Mouse (Mus musculus) R1 (cell line): ENCODE results near the gene Pcbp1.
"Not testable (repeated sequence)": the region's sequence is repeated elsewhere in the genome, so short reads cannot be mapped to it uniquely, and the experiment has no call there.

Experiments used
- DNase-seq: peaks from one replicate; pipeline ENCODE4 v3.0.0-alpha.2; 2018; ENCODE audit warnings: low read depth, low spot score

Pcbp1 gene

DNA sequence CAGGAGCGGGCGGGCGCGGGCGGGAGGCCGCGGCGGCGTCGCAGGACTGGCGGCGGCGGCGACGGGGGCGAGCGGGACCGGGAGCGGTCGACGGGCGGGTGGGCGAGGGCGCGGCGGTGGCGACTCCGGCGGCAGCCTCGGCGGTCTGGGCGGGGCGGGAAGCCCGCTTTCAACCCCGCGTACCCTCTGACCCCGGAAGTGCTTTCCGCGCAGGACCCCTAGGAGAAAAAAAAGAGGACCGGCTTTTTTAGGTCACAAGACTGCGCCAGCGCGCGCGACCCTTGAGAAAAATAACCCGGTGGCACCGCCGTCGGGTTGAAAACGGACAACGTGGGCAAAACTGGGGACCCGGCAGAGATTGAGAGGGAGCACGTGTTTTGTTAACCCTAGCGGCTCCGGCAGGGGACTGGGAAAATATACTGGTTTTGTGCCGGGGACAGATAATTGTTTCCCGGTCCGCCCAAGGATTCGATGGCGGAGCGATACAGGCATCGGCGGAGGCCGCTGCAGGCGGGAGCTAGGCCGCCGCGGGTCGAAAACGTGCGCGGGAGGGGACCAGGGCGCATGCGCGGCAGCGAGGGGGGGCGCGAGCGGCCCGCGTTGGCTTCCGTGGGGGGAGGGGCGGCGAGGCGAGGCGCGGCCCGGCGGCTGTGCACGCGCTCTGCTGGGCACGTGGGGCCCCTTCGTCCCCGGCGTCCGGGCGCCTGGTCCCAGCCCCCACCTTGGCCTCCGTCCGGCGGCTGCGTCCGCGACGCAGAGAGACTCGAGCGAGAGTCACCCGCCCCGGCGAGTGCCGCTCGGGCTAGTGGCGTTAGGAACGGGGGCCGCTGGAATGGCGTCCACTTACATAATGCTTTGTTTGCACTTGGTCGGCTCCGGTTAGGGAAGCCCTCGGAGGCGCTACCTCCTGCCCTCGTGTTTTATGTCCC lies at the start of gene Pcbp1:
Gene Pcbp1, minus strand, starts transcription at position 290 of the 929 bp plus-strand sequence.
- DNase-seq = peak; percentile 96

DNA sequence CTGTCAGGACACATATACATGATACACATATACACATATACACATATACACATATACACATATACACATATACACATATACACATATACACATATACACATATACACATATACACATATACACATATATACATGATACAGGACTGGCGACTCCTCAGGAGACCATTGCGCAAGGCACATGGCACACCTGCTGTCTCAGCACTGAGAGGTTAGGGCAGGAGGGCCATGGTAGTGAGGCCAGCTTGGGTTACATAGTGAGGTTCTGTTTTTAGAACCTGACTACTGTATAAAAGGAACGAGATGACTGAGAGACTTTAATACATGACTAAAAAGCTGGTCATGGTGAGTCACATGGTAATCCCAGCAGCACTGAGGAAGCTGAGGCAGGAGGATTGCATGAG lies 48.4 kb upstream of the Pcbp1 start:
- DNase-seq = no peak

DNA sequence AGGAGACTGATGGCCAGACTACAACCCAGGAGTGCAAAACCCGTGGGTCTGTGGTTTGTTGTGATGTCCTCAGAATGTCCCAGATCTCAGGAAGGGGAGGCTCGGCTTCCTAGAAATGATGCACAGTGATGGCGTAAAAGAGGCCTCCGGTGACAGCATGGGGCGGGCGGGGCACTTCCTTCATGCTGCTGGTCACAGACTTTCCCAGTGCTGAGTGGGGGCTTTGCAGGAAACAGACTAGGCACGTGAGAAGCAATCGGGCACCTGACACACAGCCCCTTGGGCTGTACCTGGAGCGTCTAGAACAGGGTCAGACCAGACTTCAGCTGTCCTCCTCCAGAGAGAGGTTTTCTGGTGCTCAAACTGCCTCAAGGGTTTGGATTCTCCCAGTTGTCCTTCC lies 44.7 kb upstream of the Pcbp1 start:
- DNase-seq = no peak

DNA sequence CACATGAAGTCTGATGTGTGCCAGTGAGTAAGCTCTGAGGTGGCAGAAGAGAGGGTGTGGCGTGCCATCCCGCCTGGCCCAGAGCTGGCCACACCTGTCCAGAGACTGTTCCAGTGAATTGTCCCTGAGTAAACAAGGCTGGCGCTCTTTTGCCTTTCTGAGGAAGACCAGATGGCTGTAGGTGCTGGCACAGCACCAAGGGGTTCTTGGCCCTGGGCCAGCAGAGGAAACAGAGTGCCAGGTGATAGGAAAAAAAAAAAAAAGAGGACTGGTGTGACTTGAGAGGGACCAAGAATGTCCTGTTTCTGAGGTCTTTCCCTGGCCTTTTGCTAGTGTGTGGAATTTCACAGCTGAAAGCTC lies 43.3 kb upstream of the Pcbp1 start:
- DNase-seq = no peak

DNA sequence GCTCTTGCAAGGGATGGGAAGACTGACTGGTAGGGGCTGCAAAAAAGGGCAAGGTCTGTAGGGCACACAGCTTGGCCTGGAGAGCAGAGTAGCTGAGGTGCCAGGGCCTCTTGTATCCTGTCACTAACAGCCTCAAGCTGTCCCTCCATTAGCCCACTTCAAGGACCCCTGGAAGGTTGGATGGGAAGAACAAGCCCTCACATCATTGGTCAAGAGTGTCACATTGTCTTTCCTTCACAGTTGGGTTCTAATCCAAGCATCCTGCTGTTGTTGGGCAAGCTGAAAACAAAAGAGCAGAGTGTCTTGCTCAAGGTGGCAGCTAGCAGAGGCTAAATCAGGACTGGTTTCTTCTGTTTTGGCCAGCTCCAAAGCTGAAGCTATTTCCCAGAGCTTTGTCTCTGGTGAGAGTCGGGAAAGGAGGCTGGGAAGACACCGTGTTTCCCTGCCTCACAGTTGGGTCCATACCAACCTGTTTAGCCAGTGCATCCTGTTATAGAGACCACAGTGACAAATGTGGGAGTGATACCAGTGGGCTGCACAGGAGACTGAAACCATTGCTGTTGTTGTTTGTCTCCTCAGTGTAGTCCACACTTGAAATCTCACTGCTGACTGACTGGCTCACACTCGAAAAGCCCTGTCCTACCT lies 42.8 kb upstream of the Pcbp1 start:
- DNase-seq = no peak

DNA sequence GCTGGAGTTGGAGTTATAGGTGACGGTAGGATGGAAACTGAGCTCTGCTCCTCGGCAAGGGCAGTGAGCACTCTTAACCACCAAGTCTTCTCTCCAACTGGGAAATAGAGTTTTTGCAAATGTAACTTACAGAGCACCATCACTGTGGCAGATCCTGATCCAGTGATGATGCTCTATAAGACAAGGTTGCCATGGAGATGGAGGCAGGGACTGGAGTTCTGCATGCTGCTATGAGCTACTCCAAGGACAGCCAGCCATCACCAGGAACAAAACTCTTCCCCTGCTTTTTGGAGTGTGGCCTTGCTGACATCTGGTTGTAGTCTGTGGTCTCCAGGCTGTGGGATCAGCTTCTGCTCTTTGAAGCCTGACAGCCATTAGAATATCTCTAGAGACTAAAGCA lies 39.7 kb upstream of the Pcbp1 start:
- no peak for DNase-seq

DNA sequence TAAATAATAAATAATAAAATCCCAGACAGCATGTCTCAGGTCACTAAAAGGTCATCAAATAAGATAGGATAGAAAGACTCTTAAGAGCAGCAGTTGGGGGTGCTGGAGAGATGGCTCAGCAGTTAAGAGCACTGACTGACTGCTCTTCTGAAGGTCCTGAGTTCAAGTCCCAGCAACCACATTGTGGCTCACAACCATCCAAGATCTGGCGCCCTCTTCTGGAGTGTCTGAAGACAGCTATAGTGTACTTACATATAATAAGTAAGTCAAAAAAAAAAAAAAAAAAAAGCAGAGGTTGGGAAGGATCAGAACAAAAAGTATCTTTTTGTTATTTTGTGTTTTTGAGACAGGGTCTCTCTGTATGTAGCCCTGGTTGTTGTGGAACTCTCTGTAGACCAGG lies 31.1 kb upstream of the Pcbp1 start:
- not testable (repeated sequence) for DNase-seq

DNA sequence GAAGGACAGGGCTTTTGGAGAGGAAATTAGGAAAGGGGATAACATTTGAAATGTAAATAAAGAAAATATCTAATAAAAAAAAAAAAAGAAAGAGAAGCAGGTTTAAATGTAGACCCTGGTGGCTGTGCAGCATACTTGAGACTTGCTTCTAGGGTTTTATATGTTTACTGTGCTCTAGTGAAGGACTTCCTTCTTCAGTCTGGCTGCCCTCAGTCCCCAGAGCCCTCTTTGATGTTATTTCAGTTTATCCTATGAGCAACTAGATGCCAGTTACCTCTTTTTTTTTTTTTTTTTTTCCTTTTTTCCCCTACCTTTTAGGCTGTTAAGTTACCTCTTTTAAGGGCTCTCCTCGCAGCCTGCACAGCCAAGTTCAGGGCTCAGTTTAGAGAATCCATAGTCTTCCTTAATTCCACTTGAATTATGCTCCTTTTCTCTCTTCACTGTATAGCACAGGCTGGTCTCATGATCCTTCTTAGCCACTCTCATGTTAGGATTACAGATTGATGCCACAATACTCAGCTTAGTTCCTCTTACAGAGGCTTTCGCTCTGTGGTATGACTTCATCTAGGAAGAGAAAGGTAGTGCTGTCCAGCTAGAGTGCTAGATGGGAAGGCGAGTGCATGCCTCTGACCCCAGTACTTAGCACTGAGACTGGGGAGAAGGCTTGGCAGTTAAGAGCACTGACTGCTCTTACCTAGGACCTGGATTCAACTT lies 30.4 kb upstream of the Pcbp1 start:
- DNase-seq = no peak

DNA sequence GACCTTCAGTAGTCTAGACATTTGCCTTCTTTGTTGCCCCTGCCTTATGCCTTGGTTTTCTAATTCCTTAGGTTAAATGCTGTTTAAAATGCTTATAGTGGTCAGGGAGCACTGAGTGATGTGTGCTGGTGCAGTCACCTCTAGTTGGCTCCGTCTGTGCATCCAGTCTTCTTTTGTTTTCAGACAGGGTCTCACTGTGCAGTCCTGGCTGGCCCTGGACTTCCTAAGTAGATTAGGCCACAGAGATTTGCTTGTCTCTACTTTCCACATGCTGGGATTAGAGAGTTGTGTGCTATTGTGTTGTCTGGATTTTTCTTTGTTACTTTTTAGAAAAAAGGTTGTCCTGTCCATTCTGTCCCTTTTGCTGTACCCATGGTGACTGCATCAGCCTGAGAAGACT lies 24.5 kb upstream of the Pcbp1 start:
- DNase-seq = no peak

DNA sequence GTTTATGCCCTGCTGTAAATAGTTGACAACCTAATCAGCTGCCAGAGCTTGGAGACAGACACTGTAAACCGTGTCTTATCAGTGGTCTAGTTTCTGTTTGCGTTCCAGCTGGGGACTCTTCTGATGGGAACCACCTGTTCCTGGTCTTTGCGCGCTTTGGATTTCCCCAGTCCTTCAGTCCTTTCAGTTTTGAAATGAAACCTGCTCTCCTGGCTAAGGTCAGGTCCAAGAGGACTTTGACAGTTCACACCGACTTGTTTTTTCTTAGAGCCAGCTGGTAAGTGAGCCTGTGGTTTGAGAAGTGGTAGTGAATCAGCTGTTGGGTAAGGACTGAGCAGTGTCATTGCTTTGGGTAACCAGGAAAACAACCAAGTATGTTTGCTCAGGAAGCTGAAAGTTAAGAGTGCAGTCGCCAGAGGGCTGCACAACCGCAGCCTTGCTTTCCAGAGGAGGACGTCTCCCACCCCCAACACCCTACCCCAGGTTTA lies 21.8 kb upstream of the Pcbp1 start:
- no peak for DNase-seq

DNA sequence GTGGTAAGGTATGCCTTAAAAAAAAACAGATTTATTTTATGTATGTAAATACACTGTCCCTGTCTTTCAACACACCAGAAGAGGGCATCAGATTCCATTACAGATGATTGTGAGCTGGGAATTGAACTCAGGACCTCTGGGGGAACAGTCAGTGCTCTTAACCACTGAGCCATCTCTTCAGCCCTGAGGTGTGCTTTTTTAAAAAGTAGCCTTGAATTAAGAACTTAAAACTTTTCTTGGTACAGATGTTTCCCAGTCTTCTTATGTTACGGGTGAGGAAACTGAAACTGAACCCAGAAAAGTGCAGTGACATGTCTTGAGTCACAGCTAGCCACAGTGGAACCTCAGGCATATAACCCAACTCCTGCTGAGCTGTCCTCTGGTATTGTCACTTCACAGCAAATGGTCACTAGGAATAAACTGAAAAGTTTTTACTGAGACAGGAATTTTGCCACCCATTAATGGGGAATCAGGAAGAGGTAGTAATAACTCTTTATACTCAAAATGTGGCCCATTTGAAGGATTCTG lies 21.2 kb upstream of the Pcbp1 start:
- DNase-seq = no peak

DNA sequence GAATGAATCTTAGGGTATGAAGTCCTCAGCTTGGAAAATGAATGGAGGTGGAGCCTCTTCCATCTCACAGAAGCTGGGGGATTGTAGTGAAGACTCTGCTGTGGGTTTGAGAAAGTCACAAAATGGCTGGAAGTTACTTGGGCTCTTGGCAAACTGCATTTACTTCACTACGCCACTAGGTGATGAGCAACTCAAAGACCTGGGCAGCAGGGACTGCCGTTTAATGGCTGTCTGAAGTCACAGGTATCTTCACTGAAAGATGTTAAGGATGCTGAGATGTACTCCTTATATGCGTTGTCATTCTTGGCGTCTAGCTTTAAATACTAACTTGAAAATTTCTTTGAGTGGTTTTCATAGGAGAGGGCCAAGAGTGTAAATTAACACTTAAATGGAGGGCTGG lies 19.1 kb upstream of the Pcbp1 start:
- peak; percentile 80 for DNase-seq

DNA sequence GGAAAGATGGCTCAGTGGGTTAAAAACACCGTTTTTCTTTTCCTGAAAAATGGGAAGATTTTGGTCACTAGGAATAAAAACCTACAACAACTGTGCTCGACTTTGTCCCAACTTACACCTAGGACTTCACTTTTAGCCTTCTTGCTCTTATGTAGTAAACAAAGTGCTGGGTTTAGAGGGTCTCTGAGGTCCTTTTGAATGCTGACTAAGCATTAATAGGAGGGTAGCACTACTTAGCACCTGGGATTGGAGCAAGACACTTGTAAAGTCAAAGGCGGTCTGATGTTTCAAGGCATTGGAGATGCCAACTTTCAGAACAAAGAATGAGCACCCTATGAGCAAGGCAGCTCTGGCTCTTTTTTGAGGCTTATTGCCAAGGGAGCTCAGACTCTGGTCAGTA lies 17.7 kb upstream of the Pcbp1 start:
- DNase-seq = no peak

DNA sequence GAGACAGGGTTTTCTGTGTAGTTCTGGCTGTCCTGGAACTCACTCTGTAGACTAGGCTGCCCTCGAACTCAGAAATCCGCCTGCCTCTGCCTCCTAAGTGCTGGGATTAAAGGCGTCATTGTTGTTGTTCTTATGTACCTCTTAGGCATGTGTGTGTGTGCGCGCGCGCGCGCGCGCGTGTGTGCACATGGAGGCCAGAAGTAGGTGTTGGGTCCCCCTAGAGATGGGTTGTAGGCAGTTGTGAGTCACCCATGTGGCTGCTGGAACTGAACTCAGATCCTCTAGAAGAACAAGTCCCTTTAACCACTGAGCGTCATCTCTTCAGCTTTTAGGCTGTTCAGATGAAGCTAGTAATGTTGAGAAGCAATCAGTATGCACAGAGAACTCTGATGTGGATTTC lies 16.9 kb upstream of the Pcbp1 start:
- DNase-seq = peak; percentile 68

DNA sequence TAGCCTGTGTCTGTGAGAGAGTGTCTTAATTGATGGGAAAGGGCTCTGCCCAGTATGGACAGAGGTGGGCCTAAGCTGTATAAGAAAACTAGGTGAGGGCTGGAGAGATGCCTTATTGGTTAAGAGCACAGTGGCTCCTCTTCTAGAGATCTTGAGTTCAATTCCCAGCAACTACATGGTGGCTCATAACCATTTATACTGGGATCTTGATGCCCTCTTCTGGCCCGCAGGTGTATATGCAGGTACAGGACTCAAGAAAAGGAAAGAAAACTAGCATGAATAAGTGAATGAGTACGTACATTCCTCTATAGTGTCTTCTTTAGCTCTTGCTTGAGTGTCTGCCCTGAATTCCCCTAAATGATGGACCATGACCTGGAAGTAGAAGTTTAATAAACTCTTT lies 15.5 kb upstream of the Pcbp1 start:
- DNase-seq = peak; percentile 70

DNA sequence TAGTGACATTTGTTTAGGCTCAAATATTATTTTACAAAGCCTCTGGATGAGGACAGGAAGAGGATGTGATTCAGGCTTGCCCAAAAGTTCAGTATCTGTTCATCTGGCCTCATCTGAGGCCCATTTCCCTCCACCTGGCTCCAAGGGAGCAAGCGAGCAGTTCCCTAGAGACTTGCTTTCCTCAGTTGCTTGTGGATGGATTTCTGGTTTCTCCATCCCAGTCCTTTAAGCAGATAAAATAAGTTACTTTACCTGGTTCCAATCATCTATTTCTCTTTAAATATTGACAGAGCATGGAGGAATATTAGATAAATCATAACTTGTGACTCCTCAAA lies 2.3 kb upstream of the Pcbp1 start:
- DNase-seq = peak; percentile 55

DNA sequence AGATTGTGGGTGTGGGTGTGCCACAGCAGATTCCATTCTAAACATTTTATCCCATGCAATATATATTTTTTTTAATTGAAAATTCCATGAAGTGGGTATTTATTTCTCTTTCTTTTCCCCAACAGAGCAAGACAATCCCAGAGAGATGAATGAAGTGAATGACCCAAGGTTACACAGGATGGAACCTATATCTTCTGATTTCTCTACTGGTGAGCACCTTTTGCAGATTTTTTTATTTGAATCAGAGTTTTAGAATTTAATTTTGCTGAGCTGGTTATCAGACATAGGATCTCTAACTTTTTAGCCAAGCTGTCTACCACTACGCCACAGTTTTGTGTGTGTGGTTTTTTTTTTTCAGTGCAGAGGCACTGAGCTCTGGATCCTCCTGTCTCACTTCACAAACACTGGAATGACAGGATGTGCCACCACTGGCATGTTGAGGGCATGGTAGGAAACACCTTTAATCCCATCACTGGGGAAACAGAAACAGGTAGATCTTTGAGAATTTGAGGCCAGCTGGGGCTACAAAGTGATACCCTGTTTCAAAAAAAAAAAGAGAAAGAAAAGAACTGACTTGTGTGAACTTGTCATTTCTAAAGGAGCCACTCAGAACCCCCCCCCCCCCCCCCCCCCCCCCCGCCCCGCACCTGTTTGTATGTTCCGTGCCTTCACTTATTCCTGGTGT lies 1.8 kb upstream of the Pcbp1 start:
- DNase-seq = no peak

DNA sequence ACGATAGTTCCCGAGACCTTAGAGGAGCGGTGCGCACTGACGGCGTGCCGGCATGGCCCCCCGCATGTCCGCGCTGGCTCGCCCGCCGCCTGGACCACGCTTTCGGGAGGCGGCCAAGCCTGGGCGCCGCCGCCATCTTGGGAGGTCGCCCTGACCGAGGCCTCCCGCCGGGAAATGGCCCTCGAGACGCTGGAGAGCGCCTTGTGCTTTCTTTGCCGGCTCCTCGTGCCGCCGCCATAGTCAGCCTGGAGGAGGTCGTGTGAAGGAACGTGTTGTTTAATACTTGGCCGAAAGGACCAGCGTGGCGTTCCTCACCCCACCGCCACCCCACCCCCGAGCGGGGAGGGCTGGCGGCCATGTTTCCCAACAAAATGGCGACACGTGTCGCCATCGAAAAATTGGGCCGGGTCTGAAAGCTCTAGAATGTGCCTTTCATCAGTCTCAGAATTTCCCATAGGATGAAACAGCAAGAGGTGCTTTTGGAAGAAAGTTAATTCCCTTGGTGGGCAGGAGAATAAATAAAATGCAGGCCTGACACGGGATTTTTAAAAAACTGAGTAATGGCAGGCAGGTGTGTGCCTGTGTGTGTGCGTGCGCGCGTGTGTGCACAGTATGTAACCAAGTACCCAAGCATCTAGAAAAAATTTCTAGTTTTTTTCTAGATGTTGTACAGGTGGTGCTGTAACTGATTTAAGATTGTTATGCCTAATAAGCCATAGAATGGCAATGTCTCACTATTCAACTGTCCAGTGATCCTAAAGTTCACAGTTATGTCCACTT lies 1.0 kb upstream of the Pcbp1 start:
- peak; percentile 84 for DNase-seq

DNA sequence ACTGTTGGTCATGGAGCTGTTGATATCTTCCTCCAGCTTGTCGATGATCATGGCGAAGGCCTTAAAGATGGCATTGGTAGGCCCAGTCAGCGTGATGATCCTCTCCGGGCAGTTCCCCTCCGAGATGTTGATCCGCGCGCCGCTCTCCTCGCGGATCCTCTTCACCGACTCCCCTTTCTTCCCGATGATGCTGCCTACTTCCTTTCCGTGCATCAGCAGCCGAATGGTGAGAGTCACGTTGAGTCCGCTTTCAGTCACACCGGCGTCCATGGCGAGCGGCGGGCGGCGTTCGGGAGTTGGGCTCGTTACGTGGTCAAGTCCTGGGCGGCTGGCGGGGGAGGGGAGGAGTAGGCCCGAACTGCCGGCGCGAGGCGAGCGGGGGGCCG lies 482 bp downstream of the Pcbp1 start:
- peak; percentile 69 for DNase-seq

DNA sequence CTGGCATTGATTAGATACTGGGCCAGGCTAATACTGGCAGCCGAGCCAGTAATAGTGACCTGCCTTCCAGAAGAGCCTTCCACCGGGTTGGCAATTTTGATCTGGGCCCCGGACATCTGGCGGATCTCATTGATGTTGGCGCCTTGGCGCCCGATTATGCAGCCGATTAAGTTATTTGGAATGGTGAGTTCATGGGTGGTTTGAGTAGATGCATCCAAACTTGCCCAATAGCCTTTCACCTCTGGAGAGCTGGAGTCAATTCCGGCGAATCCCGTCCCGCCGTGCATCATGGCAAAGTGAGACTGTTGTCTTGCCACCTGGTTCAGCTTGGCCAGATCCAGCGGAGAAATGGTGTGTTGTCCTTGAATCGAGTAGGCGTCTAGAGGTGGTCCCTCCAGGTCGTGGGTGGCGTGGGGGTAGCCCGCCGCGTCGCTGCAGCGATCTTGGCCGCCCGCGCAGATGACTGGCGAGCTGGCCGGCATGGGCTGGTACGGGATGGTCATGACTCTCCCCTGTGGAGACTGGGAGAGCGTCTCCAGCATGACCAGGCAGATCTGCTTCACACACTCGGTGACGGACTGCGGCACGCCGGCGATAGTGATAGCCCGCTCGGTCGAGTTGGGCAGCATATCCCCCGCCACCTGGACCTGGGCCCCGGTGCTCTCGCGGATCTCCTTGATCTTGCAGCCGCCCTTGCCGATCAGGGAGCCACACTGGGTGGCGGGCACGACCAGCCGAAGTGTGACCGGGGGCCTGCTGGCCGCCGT lies 1.1 kb downstream of the Pcbp1 start:
- peak; percentile 79 for DNase-seq
